Mouse (Mus musculus) lung, postnatal 25 days (tissue): ENCODE measurements around the gene Adamts6.

Experiments
- DNase-seq: peaks from one replicate; pipeline ENCODE4 v3.0.0; 2022; ENCODE audit warnings: low spot score

The Adamts6 gene

DNA sequence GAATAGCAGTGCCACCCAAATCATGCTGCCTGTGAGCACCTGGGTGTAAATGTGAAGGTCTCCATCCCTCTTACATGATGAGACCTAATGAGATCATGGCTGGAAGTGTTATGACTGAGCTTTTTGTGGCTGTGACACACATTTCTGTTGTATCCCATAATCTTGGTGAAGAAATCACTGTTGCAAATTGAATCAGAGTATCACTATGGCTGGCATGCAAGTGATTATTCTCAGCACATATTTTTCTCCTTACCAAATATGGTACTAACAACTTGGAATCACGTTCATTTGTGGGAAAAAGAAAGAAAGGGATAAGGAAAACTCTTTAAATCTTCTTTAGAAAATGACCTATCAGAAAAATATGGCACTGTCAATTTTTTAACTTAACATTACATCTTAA, 180.4 kb downstream of the Adamts6 start:
- no peak for DNase-seq

DNA sequence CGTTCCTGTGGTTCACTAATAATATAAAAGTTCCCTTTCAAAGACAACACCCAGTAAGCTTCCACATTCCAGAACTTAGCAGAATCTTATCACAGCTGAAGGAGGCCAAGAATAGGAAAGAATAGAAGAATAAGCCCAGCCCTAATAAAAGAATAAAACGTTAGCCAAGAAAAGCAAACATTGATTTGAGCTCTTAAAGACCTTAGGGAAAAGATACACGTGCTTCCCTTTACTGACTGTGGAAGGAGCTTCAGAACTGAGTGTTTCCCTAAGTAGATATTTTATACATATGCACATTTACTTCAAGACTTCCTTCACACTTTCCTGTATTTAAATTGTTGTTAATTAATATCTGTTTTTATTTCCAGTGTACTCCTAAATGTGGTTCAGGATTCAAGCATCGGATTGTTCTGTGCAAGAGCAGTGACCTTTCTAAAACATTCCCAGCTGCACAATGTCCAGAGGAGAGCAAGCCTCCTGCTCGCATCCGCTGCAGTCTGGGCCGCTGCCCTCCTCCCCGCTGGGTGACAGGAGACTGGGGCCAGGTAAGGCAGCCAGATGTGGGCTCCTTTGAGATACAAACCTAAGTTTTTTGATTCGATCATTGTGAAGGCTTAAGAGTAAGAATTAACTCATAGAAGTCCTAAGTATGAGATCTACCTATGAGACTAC, 188.8 kb downstream of the Adamts6 start:
- no peak for DNase-seq

DNA sequence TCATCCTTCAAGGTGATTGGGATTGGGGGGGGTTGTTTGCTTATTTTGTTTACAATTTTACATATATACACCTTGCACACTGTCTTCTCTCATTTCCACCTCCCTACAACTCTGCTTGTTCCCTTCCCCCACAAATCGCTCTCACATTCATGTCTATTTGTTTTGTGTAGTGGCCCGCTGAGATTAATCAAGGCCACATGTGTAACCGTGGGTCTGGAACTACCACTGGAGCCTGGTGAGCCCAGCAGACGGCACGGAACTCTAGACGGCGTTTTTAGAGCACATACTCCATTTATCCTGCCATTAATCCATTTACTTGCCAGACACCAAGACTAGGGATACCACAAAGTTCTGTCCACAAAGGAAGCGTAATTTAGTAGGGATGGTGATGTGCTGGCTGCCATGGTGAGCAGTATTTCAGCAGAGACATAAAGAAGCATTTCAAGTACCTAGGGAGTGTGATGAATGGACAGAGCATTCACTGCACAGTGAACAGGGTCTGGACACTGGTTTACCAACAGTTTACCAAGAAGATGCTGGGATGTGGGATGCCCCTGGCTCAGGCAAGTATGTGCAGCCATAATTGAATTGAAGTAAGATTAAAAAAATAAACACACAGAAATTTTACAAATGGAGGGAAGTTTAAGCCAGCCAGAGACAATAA, 194.9 kb downstream of the Adamts6 start:
- no peak for DNase-seq

DNA sequence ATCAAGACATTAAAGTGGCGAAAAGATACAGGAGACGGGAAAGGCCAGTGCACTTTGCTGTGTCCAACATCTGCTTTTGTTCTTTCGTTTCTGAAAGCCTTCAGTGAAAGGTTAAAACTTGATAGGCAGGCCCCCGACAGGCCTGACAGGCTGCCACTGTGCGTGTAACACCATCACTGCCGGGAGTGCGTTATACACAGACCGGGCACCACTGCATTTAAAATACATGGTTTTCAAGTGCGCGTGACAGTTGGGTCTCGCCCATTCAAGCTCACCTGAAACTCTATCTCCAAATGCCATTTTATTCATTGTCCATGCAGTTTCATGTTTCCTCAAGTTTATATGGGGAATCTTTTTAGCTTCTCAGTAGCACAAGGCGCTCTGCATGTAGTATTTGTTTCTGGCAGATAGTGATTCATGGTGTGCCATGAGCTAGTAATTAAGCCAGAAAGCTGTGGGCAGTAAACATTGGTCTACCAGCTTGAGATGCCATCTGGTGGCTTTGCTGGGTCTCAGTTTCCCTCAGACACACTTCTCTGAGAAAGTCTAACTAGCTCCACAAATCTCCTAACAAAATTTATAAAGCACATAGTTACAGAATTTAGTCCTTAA, 195.6 kb downstream of the Adamts6 start:
- DNase-seq = no peak

DNA sequence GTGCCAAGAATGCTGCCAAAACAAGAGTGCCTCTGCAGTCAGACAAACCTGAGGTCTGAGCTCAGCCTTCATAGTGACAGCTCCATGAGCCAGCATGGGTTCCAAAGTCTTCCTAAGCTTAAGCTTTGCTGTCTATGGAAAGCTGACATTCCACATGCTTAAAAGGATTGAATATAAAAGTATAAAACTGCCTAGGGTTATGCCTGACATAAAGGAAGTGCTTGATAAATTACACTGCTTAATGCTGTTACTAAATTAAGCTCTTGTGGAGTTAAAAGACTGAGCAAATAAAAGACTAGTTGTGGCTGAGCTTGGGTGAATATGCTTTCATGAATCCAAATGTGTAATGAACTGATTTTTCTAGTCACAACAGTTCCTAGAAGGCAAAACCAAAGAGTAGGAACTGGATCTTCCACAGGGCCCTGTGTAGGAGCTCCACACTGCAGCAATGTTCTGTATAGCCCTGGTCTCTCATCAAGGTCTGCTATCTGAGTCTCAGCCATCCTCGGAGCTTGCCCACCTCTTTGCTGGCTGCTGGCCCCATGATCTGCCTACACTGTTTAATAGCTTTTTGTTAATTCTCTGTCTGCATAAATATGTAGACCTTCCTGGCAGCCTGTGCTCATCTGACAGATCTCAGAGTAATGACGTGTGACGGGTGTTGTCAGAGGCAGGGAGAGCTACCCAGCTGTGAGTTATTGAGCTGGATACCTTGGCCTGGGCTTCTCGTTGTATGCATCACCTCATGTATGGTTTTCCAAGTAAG, 203.6 kb downstream of the Adamts6 start:
- DNase-seq = no peak

DNA sequence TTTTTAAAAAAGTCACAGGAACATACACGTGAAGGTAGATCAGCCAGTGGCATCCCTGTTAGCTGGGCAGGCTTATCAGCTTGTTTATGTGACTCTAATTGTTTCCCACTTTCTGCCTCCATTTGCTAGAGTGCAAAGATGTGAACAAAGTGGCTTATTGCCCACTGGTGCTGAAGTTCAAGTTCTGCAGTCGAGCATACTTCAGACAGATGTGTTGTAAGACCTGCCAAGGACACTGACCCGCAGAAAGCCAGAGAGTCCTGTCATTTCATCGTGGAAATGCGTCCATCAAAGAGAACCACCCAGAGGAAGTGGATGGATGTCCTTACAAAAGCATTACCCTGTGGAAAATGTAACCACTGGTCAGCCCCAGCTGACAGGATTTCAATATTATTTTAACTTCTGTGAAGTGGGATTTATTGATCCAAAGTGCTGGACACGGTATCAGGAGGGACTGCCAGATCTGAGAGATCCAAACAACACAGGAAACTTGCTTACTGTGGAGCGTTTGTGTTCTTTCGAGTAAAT, 205.9 kb downstream of the Adamts6 start:
- no peak for DNase-seq

DNA sequence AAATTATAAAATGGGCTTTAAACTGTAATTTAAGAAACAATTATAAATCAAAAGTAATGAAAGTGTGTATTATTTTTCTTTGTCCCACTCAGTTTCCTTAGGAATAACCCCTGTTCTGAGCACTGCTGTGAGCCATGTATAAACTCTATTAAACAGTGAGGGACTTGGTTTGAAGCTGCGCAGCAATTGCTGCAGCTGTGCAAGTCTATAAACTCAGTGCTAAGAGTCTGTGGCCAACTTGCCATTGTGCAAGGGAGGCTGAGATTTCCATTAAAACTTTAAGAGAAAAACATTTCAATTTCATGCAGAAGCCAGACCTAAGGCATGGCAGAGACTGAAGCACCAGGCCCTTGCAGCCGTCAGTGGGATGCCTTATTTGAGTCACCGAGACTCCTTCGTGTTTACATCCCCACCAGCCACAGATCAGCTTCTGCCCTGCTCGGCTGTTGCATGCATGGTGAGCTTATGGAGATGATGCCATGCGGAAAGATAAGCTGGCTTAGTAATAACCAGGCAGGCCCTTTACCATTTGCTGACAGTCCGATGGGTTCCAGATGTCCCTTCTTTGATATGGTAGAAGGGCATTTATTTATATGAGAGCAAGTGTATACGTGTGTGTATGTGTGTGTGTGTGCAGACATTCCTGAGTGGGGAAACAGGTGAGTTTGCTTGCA, 206.7 kb downstream of the Adamts6 start:
- DNase-seq = no peak

DNA sequence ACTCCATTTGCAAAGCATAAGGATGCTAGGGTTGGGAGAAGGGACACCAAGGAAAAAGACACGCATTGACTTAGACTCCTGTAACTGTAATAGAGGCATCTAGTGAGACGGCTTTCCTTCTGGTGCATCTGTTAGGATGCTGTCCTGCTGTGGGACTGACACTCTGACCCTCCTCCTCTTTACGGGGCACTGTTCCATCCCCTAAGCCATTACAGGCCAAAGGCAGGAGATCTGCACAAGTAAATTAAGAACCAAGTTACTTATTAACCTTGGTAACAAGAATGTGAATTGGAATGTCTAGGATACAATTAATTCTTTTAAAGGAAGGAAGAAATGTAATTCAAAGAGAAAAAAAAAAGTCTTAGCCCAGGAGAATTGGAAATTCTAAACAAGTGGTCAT, 210.0 kb downstream of the Adamts6 start:
- DNase-seq = no peak

DNA sequence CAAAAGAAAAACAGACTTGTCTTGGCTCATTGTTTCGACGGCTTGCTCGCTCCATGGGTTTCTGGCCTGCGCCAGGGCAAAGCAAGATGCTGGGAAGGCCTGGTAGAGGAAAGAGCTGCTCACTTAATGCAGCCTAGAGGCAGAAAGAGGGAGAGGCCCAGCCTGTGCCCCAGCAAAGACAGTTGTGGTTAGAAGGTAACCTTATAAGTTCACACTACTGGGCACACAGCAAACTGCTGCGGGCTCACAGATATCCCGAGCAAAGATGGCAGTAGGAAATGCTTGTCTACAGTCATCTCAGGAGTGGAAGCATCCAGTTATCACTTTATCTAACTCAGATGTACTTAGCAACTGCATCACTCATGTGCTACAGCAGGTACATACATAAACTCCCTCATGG, 211.0 kb downstream of the Adamts6 start:
- DNase-seq = no peak

DNA sequence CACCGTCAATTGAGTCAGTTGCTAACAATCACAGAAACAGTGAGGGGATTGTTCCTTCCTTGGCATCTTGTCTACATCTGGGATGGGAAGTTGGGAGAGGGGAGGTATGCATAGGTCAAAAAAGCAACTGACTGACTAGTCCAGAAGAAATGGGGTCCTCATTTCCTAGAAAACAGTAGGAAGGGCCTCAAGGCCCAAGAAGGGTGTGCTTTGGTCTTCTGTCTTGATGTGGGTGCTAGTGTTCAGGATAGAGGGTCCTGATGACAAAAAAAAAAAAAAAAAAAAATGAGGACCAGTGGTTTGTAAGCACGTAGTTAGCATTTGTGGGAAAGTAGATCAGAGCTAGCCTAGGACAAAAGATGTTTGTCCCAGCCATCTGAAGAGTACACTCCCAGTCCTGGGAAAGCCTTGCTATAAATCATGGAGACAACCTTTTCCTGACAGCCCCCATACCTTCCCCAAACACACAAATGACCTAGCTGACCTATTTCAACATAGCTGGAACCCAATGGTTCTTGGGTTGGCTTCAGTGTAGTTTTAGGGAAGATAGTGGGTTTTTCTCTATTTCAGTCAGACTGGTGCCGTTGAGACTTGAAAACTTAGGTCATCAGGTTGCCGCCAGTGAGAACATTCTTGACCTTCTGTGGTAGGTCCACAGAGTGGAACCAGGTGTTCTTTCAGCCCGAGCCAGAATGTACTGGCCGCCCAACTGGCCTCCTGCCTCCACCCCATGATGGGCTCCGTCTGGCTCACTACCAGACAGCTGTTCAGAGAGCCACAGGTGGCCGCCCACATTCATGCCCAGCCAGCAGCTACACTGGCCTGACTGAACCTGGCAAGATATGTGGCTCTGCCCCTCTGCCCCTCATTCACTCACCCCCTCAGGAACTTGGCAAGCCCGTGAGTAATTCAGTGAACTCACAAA, 211.7 kb downstream of the Adamts6 start:
- no peak for DNase-seq

DNA sequence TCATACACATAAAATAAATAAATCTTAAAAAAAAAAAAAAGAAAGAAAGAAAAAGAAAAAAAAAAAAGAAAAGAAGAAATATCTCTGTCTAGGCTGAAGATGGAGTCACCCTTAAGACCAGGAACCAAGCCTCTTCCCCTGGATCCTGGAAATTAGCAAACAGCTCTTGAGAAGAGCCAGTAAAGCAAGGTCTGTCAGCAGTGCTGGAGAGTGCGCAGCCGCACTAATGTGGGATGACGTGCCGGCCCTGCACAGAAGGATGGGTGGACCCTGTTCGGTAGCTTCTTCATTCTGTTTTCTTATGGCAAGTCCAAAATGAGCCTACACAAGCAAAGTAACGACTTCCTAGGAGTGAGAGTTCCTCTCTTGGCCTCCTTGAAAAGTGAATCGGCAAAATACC, 214.8 kb downstream of the Adamts6 start:
- DNase-seq = no peak

DNA sequence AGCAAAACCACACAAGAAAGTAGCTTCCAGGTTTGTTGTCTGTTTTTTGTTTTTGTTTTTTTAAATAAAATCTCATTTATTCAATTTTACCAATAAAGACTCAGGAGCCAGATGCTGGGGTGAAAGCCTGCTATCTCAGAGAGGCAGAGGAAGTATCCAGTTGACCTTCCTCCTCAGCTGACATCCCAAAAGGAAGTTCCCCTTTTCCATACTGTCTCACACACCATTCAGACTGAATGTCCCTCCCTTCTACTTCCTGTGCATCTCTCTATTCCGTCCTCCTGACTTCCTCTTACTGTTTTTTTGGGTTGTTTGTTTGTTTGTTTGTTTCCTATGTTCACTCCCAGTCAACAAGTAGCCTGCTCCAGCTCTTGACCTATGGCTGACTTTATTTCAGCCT, 216.4 kb downstream of the Adamts6 start:
- DNase-seq = no peak

DNA sequence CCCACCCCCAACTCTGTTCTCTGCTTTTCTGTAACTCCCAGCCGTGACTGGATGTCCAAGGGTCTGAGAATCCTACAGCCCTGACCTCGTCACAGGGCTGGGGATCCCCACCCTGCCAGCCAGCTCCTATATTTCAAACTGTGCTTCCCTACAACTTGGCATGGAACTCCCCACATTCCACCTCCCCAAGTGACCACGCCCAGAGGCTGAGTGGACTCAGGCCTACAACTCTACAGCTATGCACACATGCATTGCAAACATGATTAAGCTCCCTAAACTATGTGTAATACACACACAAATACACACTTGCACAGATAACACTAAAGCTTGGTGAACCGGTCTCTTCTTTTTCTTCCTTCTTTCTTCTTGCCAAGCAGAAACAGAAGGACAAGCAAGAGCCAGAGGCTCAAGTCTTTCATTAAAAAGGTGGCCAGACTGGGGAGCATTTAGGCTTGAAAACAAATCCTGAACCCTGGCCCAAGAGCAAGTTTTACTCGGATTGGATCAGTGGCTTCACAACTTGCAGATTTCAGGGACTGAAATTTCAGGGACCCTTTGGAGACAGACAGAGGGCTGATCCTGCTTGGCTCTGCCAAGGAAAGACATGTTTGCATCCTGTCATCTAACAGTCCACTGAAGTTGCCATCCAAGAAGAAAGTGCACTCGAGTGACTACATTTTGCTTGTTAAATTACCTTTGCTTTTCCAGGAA, 218.7 kb downstream of the Adamts6 start:
- no peak for DNase-seq

DNA sequence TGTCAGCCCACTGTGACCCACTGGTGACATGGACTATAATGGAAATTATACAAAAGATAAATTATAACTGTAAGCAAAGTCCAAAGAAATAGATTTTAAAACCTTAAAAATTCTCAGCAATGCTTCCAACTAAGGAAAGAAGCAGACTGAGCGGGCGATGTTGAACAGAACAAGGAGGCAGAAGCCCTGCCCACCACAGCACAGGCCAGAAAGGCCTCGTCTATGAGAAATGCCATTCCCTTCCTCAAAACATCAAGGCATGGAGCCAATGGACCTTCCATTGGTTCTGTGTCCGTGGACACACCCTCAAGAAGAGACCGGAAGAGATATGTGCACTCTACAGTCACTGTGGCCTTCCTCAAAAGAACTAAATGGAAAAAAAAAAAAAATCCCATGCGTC, 220.0 kb downstream of the Adamts6 start:
- no peak for DNase-seq

DNA sequence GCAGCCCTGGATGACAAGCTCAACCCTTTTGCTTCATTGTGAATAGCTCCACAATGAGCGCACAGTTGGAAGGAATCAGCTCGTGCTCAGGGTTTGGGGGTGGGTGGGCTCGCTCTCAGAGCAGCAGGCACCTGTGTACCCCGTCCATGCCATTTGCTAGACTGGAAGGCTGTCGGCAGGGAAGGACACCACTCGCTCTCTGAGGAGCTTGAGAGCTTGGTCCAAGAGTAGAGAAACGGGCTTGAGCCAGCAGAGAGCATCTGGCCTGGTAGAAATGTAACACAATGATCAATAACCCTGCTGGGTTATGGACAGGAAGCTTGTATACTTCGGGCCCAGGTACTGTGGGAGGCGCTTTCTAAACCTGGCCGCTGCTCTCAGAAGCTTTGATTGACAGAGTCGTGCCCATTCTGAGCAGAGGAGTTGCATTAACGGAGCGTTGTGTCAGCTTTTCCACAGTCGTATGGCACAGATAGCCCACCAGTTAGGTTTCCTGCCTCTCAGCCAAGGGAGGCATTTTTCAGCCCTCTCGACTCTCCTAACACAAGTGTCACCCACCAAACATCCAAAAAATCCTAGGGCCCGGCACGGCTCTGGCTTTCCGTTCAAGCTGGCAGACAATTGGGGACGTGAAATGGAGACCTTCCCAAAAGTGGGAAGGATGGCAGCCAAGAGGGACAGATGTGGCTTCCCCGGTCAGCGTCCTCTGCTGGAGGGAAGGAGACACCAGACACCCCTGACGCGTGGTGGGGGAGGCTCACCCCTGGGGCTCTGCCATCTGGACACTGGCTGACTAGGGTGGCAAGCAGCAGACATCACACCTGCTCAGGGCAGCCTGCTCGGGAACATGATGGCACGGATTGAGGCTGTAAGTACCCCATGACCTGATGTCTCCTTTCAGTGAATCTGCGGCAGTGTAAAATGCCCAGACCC, 222.2 kb downstream of the Adamts6 start:
- no peak for DNase-seq

DNA sequence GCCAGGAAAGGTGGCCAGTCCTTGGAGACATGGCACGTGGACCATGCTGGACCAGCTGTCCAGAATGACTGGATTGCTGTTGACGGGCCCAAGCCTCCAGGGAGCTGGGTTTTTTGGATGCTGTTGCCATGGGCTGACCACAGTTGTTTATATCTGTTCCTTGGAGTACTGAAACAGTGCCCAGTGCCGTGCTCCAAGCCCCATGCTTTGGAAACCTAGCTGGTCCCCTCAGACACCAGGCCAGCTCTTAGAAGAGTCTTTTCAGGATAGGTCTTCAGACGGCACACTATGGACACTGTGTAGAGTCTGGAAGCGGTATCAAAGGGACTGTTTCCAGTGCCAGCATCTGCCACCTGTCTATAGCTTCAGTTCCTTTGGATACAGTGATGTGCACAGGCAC, 223.1 kb downstream of the Adamts6 start:
- no peak for DNase-seq

DNA sequence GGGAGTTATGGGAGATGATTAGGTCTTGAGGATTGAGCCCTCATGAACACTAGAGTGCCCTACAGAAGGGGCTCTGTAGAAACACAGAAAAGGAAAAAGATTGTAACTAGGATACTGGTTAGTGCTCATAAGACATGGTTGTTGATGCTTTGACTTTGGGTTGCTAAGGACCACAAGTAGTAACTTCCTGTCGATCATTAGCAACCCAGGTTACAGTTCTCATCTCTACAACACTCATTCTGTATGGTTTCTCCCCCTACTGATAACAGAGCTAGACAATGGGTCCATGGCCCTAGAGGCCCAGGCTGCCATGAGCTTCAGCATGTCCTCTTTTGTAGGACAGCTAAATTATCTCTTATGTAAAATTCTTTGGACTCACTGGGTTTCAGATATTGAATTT, 227.4 kb downstream of the Adamts6 start:
- no peak for DNase-seq

DNA sequence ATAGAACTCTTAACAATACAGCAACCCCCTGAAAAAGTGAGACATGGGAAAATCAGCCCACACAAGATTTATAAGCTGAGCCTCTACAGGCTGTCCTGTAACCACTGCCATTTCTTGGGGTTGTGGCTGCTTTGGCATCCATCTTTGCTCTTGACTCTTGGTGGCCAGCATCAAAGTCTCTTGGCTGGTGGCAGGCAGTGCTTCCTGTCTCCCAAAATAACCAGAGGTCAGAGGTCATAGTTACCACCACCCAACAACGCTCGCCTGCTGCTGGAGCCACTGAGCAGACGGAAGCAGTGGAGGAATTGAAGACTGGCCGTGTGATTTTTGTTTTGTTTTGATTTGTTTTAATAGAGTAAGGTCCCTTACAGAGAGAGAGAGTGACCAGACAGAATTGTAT, 228.5 kb downstream of the Adamts6 start:
- DNase-seq = no peak

DNA sequence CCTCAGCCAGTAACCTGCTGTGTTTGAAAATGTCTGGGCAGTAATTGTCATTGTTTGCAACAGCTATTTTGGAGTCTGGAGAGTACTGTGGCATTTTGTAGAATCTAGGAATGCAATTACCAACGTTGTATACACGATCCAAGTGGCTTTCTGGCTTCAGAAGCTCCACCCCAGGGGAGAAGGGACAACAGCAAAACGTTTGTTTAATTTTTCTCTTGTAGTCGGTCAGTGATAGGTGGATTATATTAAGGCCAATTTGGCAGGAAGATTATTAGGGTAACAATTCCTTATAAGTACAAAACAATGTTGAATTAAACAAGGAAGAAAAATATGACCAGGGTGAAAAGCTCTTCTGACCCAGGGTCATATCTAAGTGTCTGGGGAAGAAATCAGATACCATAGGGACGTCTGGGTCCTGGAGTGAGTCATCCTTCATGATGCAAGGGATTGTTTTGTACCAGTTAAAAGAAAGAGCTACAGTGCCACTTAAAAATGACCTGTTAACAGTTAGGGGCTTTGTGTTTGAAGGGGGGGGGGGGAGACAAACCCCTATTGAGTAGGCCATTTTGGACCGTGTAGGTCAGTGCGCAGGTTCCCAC, 229.2 kb downstream of the Adamts6 start:
- DNase-seq = no peak
